Mouse (Mus musculus) bone marrow macrophage, adult 2 months (primary cell): ENCODE data around the gene Itih5.

Experiments
- CTCF ChIP-seq: IDR thresholded peaks from 2 replicates; pipeline ENCODE4 v1.5.1; 2012; ENCODE audit warnings: low read depth, mild to moderate bottlenecking, low read length, moderate library complexity
- POLR2A ChIP-seq: IDR thresholded peaks from 2 replicates; pipeline ENCODE4 v1.6.1; 2012; ENCODE audit warnings: mild to moderate bottlenecking, low read depth, low read length, borderline replicate concordance

DNA sequence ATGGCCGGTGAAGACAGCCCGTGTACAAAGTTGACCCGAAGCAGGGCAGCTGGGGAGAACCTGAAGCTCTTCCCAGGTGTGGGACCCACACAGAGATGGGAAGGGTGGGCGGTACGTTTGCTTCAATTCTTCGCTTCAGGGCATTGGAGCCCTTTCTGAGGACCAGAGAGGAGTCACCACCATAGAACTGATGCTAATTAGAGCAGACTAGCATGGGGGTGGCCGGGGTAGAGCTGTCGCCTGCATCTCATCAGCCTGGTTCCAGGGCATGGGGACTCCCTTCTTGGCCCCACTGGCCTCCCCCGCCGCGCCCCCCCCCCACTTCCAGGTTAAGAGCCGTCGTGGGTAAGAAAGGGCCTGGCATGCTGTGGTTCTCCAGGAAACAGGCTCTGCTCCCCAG lies 132.6 kb downstream of the Itih5 start:
- no peak for TF ChIP-seq POLR2A
- no peak for TF ChIP-seq CTCF
